Mouse (Mus musculus): ENCODE results near the gene Chchd3.

GRCm38 (mm10) chr6:33031631-33032030, 28.4 kb downstream of the Chchd3 start:
- TF ChIP-seq CTCF (conservative IDR thresholded peaks at IDR 0.05; ENCODE audit: low read length) (no peak), POU5F1 (IDR thresholded peaks at IDR 0.05; ENCODE audit: borderline replicate concordance, low read length) (no peak)
